Mouse (Mus musculus): ENCODE measurements around the gene Trpc1. TPM values are rescaled to one million over a fixed set of nuclear protein-coding genes. Genes with fewer than 3 reads are reported as not detected.
A peak's percentile ranks its signal among the peaks of the same experiment; 100 is the strongest.

The Trpc1 gene
- polyA plus RNA-seq, 1 experiment from 2014 or later = 8.3 TPM

- H3K4me2 ChIP-seq (ENCODE audit: low read length) = no peak overlapping the region; the same call in 1 of the 2 replicates
Observed at GRCm38 (mm10) chr9:95667836-95668235, 82.3 kb downstream of the Trpc1 start.

GRCm38 (mm10) chr9:95665835-95666234, 84.3 kb downstream of the Trpc1 start:
- ATAC-seq = no peak
- H3K9me3 ChIP-seq (replicated peaks; ENCODE audit: control insufficient read depth, low read length, poor library complexity, severe bottlenecking) = no peaks in the 10 kb centered on the region
- no peak overlapping the region for H3K4me3 ChIP-seq (ENCODE audit: low read depth, low read length)
- 90% methylated on average over 6 of the region's 6 CpGs for WGBS
- peaks cover 3% of the 10 kb centered on the region; the same call in 1 of the 2 replicates for H3K4me1 ChIP-seq (ENCODE audit: control insufficient read depth, insufficient read depth, low read length)
- no peaks in the 10 kb centered on the region for H3K36me3 ChIP-seq (ENCODE audit: control insufficient read depth, insufficient read depth, low read length)
- no peaks in the 10 kb centered on the region for H3K27me3 ChIP-seq (ENCODE audit: control insufficient read depth, insufficient read depth, low read depth, low read length)
- H3K27ac ChIP-seq (ENCODE audit: low read length) = no peak overlapping the region
- H3K9ac ChIP-seq (ENCODE audit: low read depth, low read length) = no peak overlapping the region
- H3K4me2 ChIP-seq (ENCODE audit: low read length) = no peak overlapping the region

More at GRCm38 (mm10) chr9:95667836-95668235, 82.3 kb downstream of the Trpc1 start:
- no peaks in the 10 kb centered on the region for H3K27me3 ChIP-seq (ENCODE audit: control insufficient read depth, insufficient read depth, low read depth, low read length)
- 19% methylated on average over 9 of the region's 9 CpGs for WGBS
- no peaks in the 10 kb centered on the region for H3K36me3 ChIP-seq (ENCODE audit: control insufficient read depth, insufficient read depth, low read length)
- H3K27ac ChIP-seq (ENCODE audit: low read length) = peak overlapping the region; percentile 15; the same call in 1 of the 2 replicates
- H3K9ac ChIP-seq (ENCODE audit: low read depth, low read length) = no peak overlapping the region
- no peaks in the 10 kb centered on the region for H3K9me3 ChIP-seq (replicated peaks; ENCODE audit: control insufficient read depth, low read length, poor library complexity, severe bottlenecking)
- peaks cover 3% of the 10 kb centered on the region; the same call in 1 of the 2 replicates for H3K4me1 ChIP-seq (ENCODE audit: control insufficient read depth, insufficient read depth, low read length)
- H3K4me3 ChIP-seq (ENCODE audit: low read depth, low read length) = no peak overlapping the region
- ATAC-seq = peak; percentile 59; the same call in 1 of the 2 replicates

- Histone ChIP-seq H3K27me3 (ENCODE audit: control insufficient read depth, insufficient read depth, low read depth, low read length) (no peaks in the 10 kb centered on the region), H3K4me1 (ENCODE audit: control insufficient read depth, insufficient read depth, low read length) (peaks cover 3% of the 10 kb centered on the region; the same call in 1 of the 2 replicates), H3K36me3 (ENCODE audit: control insufficient read depth, insufficient read depth, low read length) (no peaks in the 10 kb centered on the region), H3K27ac (ENCODE audit: low read length) (no peak overlapping the region), H3K9ac (ENCODE audit: low read depth, low read length) (no peak overlapping the region), H3K4me3 (ENCODE audit: low read depth, low read length) (no peak overlapping the region), H3K4me2 (ENCODE audit: low read length) (no peak overlapping the region), H3K9me3 (replicated peaks; ENCODE audit: control insufficient read depth, low read length, poor library complexity, severe bottlenecking) (no peaks in the 10 kb centered on the region)
- 41% methylated on average over 10 of the region's 10 CpGs for WGBS
- 0 out of 2 replicates have a peak, but pooled peaks have one; percentile 49 for ATAC-seq
Observed at GRCm38 (mm10) chr9:95664290-95664989, 85.7 kb downstream of the Trpc1 start.

- no peak overlapping the region for H3K27ac ChIP-seq (ENCODE audit: low read length)
- no peaks in the 10 kb centered on the region for H3K36me3 ChIP-seq (ENCODE audit: control insufficient read depth, insufficient read depth, low read length)
- no peak overlapping the region for H3K9ac ChIP-seq (ENCODE audit: low read depth, low read length)
- H3K4me2 ChIP-seq (ENCODE audit: low read length) = no peak overlapping the region
- WGBS = 92% methylated on average over 2 of the region's 2 CpGs
- ATAC-seq = no peak
- no peaks in the 10 kb centered on the region for H3K27me3 ChIP-seq (ENCODE audit: control insufficient read depth, insufficient read depth, low read depth, low read length)
- H3K4me3 ChIP-seq (ENCODE audit: low read depth, low read length) = no peak overlapping the region
- H3K4me1 ChIP-seq (ENCODE audit: control insufficient read depth, insufficient read depth, low read length) = no peaks in the 10 kb centered on the region
- H3K9me3 ChIP-seq (replicated peaks; ENCODE audit: control insufficient read depth, low read length, poor library complexity, severe bottlenecking) = no peaks in the 10 kb centered on the region
Observed at GRCm38 (mm10) chr9:95657941-95658340, 92.2 kb downstream of the Trpc1 start.

Other genes with a start within 250 kb of the Trpc1 start
- gene U2surp, start 238.4 kb downstream of the Trpc1 start, polyA plus RNA-seq (2015; fragmentation: Nextera tagmentation; extraction: Ambion mirVana) = 117 and 131 TPM in 2 replicates
- 5.5 and 5.7 TPM in 2 replicates for gene Paqr9, start 190.7 kb downstream of the Trpc1 start, polyA plus RNA-seq (2015; fragmentation: Nextera tagmentation; extraction: Ambion mirVana)
- 1.7 and 2.3 TPM in 2 replicates for gene Pcolce2, start 112.8 kb downstream of the Trpc1 start, polyA plus RNA-seq (2015; fragmentation: Nextera tagmentation; extraction: Ambion mirVana)
- 2.1 and 2.9 TPM in 2 replicates for gene Pls1, start 94.9 kb upstream of the Trpc1 start, polyA plus RNA-seq (2015; fragmentation: Nextera tagmentation; extraction: Ambion mirVana)
- gene Atr, start 107.2 kb upstream of the Trpc1 start, polyA plus RNA-seq (2015; fragmentation: Nextera tagmentation; extraction: Ambion mirVana) = 11.6 and 14.4 TPM in 2 replicates
- 14.4 and 18.4 TPM in 2 replicates for gene Xrn1, start 204.4 kb upstream of the Trpc1 start, polyA plus RNA-seq (2015; fragmentation: Nextera tagmentation; extraction: Ambion mirVana)

Measured in midbrain, embryonic 16.5 days (tissue).